Mouse (Mus musculus): ENCODE data around the gene Tnnt3. TPM values are rescaled to one million over a fixed set of nuclear protein-coding genes. Genes with fewer than 3 reads are reported as not detected.
A peak's percentile ranks its signal among the peaks of the same experiment; 100 is the strongest.

The Tnnt3 gene
- total RNA-seq, 2 experiments from 2014 or later = 272 to 1,179 TPM

GRCm38 (mm10) chr7:142542771-142543303 lies 44.2 kb downstream of the Tnnt3 start:
- peak; percentile 26 for DNase-seq

DNA sequence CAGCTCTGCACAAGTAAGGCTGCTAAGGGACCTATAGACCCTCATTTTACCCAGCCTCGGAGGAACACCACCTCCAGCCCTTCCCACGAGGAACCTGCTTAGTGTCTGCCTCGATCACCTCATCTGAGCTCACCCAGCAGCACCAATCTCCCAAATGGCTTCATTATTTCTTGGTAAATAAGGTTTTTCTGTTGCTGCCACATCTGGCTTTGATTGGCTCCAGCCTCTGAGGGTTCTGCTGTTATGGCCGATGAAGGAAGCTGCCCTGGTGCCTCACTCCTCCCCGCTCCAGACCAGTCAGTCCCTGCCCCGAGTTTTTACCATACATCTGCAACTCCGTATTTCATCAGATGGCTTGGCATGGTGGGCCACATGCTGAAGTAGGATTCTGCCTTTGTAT lies 47.3 kb downstream of the Tnnt3 start:
- DNase-seq = no peak

DNA sequence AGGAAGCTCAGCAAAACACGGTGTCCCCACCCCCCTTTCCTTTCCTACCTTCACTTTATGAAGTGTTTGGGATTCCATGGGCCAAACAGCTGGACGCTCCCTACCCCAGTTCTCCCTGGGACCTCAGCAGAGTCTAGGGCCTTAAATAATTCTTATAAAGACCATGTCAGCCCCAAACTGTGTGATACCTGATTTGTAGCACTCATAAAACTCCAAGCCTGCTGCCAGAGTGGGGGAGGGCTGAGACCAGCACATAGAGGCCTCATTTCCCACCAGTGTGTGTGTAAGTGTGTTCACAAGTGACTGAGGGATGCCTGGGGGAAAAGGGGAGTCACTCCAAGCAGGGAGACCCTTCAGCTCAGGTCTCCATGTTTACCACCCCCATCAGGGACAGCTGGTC lies 49.2 kb downstream of the Tnnt3 start:
- no peak for DNase-seq

DNA sequence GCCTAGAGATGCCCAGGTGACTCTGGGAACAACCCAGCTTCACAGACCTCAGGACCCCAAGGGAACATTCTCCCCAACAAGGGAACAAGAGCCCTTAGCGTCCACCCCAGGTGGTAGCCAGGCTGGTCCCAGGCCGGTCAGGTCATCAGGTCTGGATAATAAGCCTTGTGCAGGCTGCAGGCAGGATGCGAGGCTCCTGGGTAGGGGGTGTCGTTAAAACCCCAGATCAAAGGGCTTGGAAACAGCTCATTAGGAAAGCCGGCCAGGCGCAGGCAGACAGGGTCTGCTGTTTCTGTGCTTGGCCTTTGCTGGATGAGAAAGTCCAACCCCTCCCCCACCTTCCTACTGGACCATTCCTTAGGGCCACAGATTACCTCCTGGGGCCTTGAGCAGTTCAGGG lies 50.1 kb downstream of the Tnnt3 start:
- DNase-seq = no peak

DNA sequence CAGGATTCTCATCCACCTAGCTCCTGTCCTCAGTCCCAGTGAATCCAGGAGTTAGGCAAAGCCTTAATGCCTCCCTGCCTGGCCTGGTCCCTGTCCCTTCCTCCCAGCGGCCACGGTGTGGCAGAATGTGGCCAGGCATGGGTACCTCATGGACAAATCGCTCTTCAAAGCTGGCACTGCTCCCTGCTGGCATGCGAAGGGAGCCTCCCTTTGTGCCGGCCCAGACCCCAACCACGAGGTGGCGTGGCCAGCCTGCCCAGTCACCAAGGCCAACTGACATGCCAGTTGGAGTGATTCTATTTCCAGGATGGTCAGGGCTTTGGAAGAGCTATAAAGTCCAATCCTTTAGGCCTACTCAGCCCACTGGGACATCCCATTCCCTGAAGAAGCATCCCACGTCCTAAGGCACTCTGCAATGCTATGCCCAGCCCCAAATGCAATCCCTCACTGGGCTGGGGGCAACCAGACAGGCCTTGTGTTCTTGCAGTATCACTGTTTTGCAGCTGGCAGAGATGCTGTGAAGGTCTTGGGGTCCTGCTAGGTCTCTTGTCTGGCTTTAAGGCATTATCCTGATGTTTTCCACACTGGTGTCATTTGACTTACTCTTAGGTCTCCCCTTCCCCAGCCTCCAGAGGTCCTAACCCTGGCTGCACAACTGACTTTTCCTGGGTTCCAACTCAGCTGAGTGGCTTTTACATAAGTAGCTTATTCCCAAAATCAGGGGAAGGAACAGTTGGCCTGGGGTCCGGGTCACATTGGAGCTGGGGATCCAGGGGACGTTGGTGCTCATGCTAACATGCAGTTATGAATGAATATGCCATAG lies 51.5 kb downstream of the Tnnt3 start:
- peak; percentile 74 for DNase-seq

DNA sequence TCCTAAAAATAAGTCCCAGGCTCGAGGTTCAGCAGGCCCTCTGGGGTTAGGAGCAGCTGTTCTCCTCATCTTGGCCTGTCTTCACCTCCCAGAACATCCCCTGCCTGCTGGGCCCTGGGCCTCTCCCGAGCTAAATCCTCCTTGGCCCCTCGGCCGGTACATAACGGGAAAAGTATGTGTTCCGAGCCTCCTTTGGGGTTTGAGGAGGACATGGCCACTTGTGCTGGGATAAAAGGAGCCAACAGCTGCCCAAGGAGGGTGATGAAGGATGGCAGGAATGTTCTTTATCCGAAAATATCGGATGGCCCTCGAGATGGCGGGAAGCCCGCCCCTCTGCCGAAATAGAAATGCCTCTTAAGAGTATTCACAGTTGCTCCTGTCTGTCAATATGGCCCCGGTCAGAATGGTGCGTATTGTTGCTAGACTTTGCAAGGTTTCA lies 52.3 kb downstream of the Tnnt3 start:
- DNase-seq = no peak

- DNase-seq = no peak
Observed at GRCm38 (mm10) chr7:142551691-142552090, 53.1 kb downstream of the Tnnt3 start.

GRCm38 (mm10) chr7:142552591-142553416 lies 54.2 kb downstream of the Tnnt3 start:
- DNase-seq = no peak

GRCm38 (mm10) chr7:142553417-142554335 lies 55.0 kb downstream of the Tnnt3 start:
- no peak for DNase-seq

GRCm38 (mm10) chr7:142554625-142555024 lies 56.0 kb downstream of the Tnnt3 start:
- DNase-seq = no peak

DNA sequence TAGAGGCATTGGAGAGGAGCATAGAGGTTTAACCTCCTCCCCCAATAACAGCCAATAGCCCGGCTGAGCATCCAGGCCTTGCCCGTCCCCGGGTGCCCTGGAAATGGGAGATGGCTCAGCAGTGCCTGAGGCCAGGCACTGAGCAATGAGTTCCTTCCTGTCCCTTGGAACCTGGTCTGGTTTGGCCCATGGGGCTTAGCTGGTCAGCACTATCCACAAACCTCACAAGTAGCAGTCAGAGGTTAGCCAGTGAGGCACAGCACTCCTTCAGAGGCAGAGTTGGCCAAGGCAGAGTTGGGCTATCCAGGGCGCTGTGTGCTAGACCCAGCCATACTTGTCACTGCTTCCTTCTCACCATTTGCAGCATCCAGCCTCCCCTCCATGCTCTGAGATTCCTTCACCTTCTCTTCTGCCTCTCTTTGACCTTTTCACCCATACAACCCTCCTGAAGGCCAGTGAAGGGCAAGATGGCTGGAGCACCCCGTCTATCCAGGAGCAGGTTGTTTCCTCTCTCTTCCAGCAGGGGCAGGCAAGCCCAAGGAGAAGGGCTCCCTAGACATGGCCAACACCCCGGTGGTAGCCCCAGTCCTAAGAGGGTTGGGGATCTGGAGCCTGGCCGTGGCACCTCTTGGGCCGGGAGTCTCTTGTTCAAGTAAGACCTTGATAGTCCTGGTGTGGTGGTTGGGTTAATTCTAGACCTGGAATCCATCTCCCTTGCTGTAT lies 56.9 kb downstream of the Tnnt3 start:
- DNase-seq = no peak

- no peak for DNase-seq
Observed at GRCm38 (mm10) chr7:142556089-142556476, 57.4 kb downstream of the Tnnt3 start.

DNA sequence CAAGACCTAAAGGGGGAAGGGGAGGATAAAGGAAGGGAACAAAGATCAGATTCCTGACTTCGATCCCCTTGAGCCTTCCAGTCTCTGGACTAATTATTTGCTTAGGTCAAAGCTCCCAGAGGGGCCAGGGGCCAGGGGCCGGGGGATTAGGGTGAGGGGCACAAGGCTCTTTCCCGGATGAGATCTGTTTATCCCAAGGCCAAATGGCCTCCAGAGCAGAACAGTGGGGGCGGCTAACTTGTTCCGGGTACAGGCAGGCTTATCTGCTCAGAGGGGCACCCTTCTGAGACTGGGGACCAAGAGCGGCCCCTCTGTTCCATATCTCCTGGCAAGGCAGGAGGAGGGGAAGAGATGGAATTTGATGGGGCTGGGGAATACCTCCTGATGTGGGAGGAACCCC lies 59.1 kb downstream of the Tnnt3 start:
- no peak for DNase-seq

- DNase-seq = no peak
Observed at GRCm38 (mm10) chr7:142558511-142559146, 60.0 kb downstream of the Tnnt3 start.

- DNase-seq = no peak
Observed at GRCm38 (mm10) chr7:142559651-142560175, 61.1 kb downstream of the Tnnt3 start.

- no peak for DNase-seq
Observed at GRCm38 (mm10) chr7:142560942-142561855, 62.6 kb downstream of the Tnnt3 start.

- DNase-seq = no peak
Observed at GRCm38 (mm10) chr7:142561856-142562404, 63.3 kb downstream of the Tnnt3 start.

DNA sequence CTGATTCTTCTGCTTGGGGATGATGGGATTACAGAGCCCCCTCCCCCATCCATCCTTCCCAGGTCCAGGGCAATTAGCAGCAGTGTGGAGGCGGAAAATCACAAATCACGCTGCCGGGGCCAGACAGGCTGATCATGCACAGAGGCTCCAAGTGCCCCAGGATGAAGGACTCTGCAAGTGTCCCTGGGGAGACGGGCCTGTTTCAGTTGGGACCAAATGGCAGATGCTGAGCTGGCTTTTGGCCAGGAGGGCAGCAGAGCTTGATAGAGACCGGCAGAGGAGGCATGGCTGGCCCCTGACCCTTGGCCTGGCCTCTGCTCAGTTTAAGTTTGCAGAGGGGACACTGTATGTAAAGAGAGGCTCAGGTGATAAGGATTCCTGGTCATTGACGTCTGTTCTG lies 64.5 kb downstream of the Tnnt3 start:
- no peak for DNase-seq

Data from adrenal gland, postnatal 10 days (tissue).